Mouse (Mus musculus) midbrain, embryonic 12.5 days (tissue): Measurements from ENCODE around the gene Ankrd65. TPM values are rescaled to one million over a fixed set of nuclear protein-coding genes. Genes with fewer than 3 reads are reported as not detected.

ENCODE experiments used
- ATAC-seq: fragments of 200-750 bp; cut with Nextera tagmentation; 2 replicates; pipeline ENCODE4 v1.8.0; 2017; ENCODE audit warnings: low read depth, moderate TSS enrichment, moderate library complexity; ENCODE audit not compliant: low FRiP score
- H3K27ac ChIP-seq: fragments of 300-500 bp; sonication (generic); replicated peaks from 2 replicates; pipeline ENCODE4 v1.5.1; 2016; ENCODE audit warnings: mild to moderate bottlenecking
- H3K27me3 ChIP-seq: fragments of 300-500 bp; sonication (generic); 2 replicates; pipeline ENCODE4 v1.6.1; 2016; ENCODE audit warnings: mild to moderate bottlenecking
- H3K36me3 ChIP-seq: fragments of 300-500 bp; sonication (generic); 2 replicates; pipeline ENCODE4 v1.6.1; 2016
- H3K4me1 ChIP-seq: fragments of 300-500 bp; sonication (generic); 2 replicates; pipeline ENCODE4 v1.6.1; 2016
- H3K4me2 ChIP-seq: fragments of 300-500 bp; sonication (generic); replicated peaks from 2 replicates; pipeline ENCODE4 v1.6.1; 2016; ENCODE audit warnings: mild to moderate bottlenecking, moderate library complexity
- H3K4me3 ChIP-seq: fragments of 300-500 bp; sonication (generic); 2 replicates; pipeline ENCODE4 v1.5.1; 2016; ENCODE audit warnings: mild to moderate bottlenecking
- H3K9ac ChIP-seq: fragments of 300-500 bp; sonication (generic); replicated peaks from 2 replicates; pipeline ENCODE4 v1.6.1; 2016; ENCODE audit warnings: mild to moderate bottlenecking, moderate library complexity
- H3K9me3 ChIP-seq: fragments of 300-500 bp; sonication (generic); 2 replicates; pipeline ENCODE4 v1.6.1; 2016; ENCODE audit warnings: mild to moderate bottlenecking
- WGBS: fragments of 180-500 bp; shearing (Covaris S2); methylation state at CpG from one replicate; pipeline ENCODE4 v1.1.7; 2016; 5-methylcytosine and 5-hydroxymethylcytosine counted together
- polyA plus RNA-seq: library from polyadenylated mRNA; unstranded; fragments of >200 nt; fragmentation: Nextera tagmentation; extraction: Ambion mirVana; gene quantifications from 2 replicates; pipeline ENCODE4 v1.2.1, GENCODE M21; 2016

The Ankrd65 gene
- polyA plus RNA-seq, 1 experiment from 2014 or later = not detected

DNA sequence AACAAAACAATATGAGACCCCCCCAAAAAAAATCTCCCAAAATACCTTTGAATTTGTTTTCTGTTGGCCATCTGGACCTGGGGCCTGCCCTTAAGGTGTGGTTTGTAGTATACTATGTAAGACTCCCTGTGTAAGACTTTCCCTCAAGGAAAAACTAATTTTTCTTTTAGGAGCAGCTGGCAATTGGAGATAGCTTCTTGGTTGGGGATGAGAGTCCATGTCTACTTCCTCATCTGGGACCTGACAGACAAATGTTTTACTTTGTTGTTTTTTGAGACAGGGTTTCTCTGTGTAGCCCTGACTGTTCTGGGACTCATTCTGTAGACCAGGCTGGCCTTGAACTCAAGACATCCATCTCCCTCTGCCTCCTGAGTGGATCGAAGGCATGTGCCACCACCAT lies 11.8 kb downstream of the Ankrd65 start:
- WGBS = 100% methylated on average over 1 of the region's 1 CpGs
- no peak overlapping the region for H3K27ac ChIP-seq

DNA sequence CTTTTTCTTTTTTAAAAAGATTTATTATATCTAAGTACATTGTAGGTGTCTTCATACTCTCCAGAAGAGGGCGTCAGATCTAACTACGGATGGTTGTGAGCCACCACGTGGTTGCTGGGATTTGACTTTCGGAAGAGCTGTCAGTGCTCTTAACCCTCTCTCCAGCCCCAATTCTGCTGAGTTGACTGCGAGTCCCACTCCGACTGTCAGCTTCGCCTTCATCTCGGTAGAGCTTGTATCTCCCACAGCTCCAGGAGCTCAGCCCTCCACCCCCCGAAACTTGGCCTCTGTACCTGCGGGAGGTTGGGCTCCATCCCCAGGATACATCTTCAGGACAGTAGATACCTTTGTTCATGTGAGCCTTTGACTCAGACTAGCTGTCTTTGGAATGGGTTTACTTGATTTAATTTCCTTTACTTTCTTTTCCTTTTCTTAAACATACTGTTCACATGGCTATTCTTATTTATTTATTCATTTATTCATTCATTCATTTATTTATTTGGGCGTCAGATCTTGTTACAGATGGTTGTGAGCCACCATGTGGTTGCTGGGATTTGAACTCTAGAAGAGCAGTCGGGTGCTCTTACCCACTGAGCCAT lies 12.6 kb downstream of the Ankrd65 start, which contains the start of gene Mrpl20:
Mrpl20 (plus strand) TSS at position 138 of the 599 bp plus-strand sequence.
- peak; percentile 38 for ATAC-seq
- Histone ChIP-seq H3K36me3 (peaks cover 17% of the 10 kb centered on the region), H3K4me2 (peak within 1 kb of the TSS; percentile 67), H3K9ac (peak within 1 kb of the TSS; percentile 83), H3K4me1 (peaks cover 17% of the 10 kb centered on the region), H3K9me3 (no peaks in the 10 kb centered on the region), H3K4me3 (peak within 1 kb of the TSS; percentile 68), H3K27ac (peak within 1 kb of the TSS; percentile 52), H3K27me3 (no peaks in the 10 kb centered on the region)
- WGBS = 9% methylated on average over 12 of the region's 12 CpGs

More for the DNA sequence above, 11.8 kb downstream of the Ankrd65 start:
- Histone ChIP-seq H3K4me3 (no peak overlapping the region), H3K36me3 (peaks cover 10% of the 10 kb centered on the region; the same call in 1 of the 2 replicates), H3K4me1 (peaks cover 17% of the 10 kb centered on the region), H3K4me2 (no peak overlapping the region), H3K27me3 (no peaks in the 10 kb centered on the region), H3K9me3 (no peaks in the 10 kb centered on the region), H3K9ac (no peak overlapping the region)
- ATAC-seq = no peak

DNA sequence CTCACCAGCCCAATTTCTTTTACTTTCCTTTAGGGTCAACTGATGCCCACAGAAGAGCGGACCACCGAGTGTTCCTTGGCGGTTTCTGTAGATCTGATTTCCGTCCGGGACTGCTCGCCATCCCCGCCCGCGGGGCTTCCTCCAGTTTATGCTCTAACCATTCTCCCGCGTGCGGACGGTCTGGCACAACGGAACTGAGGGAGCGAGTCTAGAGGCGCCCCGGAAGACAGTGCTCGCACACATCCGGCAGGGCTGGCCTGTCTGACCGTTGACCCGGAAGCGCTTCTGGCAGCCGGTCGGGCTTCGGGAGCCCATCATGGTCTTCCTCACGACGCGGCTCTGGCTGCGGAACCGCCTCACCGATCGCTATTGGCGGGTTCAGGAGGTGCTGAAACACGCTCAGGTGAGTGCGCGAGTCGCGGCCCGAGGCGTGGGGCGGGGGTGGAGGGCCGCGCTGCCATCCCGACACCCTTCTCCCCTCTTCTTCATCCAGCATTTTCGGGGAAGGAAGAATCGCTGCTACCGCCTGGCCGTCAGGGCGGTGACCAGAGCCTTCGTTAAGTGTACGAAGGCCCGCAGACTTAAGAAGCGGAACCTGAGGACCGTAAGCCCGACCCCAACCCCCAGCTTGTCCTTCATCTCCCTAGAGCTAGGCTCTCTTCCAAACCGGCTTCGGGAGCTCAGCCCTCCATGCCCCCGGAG lies 13.3 kb downstream of the Ankrd65 start:
- Histone ChIP-seq H3K9ac (peak overlapping the region; percentile 83), H3K36me3 (peaks cover 24% of the 10 kb centered on the region), H3K4me3 (peak overlapping the region; percentile 68), H3K27me3 (no peaks in the 10 kb centered on the region), H3K27ac (peak overlapping the region; percentile 52), H3K9me3 (no peaks in the 10 kb centered on the region), H3K4me2 (peak overlapping the region; percentile 67), H3K4me1 (peaks cover 17% of the 10 kb centered on the region)
- ATAC-seq = peak; percentile 97
- WGBS = under 1% methylated on average over 58 of the region's 58 CpGs

DNA sequence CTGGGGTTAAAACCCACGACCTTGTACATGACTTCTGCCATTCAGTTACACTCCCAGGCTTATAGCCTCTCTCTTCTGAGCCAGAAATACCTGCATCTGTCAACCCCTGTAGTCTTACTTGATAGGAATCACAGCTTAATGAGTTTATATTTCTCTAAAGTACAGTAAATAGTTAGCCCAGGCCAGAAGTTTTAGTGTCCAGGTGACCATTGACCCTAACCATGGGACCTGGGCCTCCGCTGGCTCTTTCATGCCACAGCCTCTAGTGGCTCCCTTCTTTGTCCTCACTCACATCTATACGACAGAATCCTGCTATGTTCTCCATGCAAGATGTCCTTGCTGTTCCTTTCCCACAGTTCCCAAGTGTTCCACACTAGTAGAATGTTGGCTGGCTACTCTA lies 17.6 kb downstream of the Ankrd65 start:
- H3K27ac ChIP-seq = no peak overlapping the region
- no peak overlapping the region for H3K4me2 ChIP-seq
- peaks cover 21% of the 10 kb centered on the region for H3K4me1 ChIP-seq
- peaks cover 49% of the 10 kb centered on the region for H3K36me3 ChIP-seq
- no peak for ATAC-seq
- WGBS = 94% methylated on average over 3 of the region's 3 CpGs
- no peaks in the 10 kb centered on the region for H3K9me3 ChIP-seq
- no peak overlapping the region for H3K4me3 ChIP-seq
- H3K9ac ChIP-seq = no peak overlapping the region
- H3K27me3 ChIP-seq = no peaks in the 10 kb centered on the region

DNA sequence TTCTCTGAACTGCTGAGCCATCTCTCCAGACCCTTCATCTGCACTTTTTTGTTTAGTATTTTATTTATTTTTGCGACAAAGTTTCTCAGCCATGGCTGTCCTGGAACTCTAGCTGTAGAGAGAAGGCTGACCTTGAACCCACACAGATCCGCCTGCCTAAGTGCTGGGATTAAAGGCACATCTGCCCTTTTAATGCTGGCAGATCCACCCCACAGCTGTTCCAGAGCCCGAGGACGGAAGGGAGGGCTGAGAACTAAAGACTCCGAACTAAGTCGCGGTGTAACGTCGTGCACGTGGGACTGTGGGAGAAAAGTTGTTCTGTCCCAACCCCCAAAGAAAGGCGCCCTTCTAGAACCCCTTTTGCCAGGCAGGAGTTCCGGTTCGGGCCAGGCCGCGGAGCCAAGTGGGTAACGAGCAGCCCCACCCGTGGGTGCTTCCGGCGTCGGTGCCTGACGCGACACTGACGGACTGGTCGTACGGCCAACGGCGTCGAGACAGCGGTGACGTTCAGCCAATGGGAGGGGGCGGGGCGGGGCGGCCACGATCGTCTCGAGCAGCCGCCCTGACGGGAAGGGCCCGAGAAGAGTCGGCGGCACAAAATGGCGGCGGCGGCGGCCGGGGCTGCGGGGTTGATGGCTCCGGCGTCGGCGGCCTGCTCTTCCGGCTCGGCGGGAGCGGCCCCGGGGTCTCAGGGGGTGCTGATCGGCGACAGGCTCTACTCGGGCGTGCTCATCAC lies 21.9 kb downstream of the Ankrd65 start, which contains the start of gene Ccnl2:
Ccnl2 (plus strand) TSS at position 561 of the 736 bp plus-strand sequence.
- H3K9me3 ChIP-seq = no peaks in the 10 kb centered on the region
- H3K4me1 ChIP-seq = peaks cover 19% of the 10 kb centered on the region
- H3K4me2 ChIP-seq = peak within 1 kb of the TSS; percentile 83
- peaks cover 72% of the 10 kb centered on the region for H3K36me3 ChIP-seq
- WGBS = 1% methylated on average over 60 of the region's 60 CpGs
- no peaks in the 10 kb centered on the region for H3K27me3 ChIP-seq
- peak within 1 kb of the TSS; percentile 82 for H3K4me3 ChIP-seq
- ATAC-seq = peak; percentile 100
- peak within 1 kb of the TSS; percentile 98 for H3K9ac ChIP-seq
- H3K27ac ChIP-seq = peak within 1 kb of the TSS; percentile 83

DNA sequence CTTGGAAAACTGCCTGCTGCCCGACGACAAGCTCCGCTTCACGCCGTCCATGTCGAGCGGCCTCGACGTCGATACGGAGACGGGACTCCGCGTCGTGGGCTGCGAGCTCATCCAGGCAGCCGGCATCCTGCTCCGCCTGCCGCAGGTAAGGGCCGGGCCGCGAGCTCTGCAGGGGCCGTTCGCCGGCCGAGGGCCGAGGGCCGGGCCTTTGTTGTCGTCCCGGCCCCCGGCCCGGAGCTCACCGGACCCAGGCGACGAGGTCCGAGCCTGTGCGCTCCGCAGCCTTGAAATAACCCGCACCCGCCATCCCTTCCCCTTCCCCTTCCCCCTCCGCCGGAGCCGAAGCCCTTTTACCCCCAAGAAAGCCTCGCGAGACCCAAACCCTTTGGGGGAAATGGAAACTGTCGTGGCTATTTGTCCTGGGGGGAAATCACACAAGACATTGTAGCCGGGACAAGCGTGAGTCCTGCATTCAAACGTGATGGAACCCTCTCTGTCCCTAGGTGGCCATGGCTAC lies 22.5 kb downstream of the Ankrd65 start:
- H3K9ac ChIP-seq = peak overlapping the region; percentile 98
- H3K27me3 ChIP-seq = no peaks in the 10 kb centered on the region
- H3K9me3 ChIP-seq = no peaks in the 10 kb centered on the region
- peak; percentile 51 for ATAC-seq
- peak overlapping the region; percentile 83 for H3K27ac ChIP-seq
- peaks cover 19% of the 10 kb centered on the region for H3K4me1 ChIP-seq
- H3K4me3 ChIP-seq = peak overlapping the region; percentile 82
- WGBS = under 1% methylated on average over 47 of the region's 49 CpGs
- peaks cover 72% of the 10 kb centered on the region for H3K36me3 ChIP-seq
- H3K4me2 ChIP-seq = peak overlapping the region; percentile 83

DNA sequence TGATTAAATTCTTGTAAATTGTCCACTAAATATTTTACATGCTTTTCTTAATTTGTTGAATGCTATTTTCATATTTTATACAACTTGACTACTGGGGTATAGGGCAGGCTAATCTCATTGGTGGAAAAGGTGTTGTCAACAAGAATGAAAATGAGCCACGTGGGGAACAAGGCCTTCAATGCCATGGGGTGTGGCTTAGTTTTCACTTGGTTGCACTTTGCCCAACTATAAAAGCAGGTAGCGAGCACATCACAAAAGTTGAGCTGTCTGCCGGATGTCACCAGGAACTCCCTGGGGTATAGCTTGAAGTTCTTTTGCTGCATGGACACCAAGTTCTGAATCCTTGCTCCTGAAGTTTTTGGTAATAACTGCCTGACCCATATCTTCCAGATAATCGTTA lies 27.3 kb downstream of the Ankrd65 start:
- Histone ChIP-seq H3K9me3 (no peaks in the 10 kb centered on the region), H3K9ac (no peak overlapping the region), H3K27me3 (no peaks in the 10 kb centered on the region), H3K27ac (no peak overlapping the region), H3K36me3 (peaks cover 85% of the 10 kb centered on the region), H3K4me2 (no peak overlapping the region), H3K4me3 (no peak overlapping the region), H3K4me1 (peaks cover 13% of the 10 kb centered on the region)
- ATAC-seq = no peak
- 80% methylated on average over 4 of the region's 4 CpGs for WGBS

DNA sequence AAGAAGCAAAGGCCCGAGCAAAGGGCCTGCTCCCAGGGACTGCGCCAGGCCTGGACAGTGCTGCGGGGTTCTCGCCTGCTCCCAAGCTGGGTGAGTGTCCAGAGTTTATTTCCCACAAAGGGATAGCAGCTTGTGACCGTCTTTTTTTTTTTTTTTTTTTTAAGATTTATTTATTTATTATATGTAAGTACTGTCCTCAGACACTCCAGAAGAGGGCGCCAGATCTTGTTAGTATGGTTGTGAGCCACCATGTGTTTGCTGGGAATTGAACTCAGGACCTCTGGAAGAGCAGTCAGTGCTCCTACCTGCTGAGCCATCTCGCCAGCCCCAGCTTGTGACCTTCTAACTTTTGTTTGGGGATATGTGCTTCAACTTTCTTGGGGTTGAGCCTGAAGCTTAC lies 30.8 kb downstream of the Ankrd65 start:
- Histone ChIP-seq H3K4me2 (no peak overlapping the region), H3K36me3 (peaks cover 95% of the 10 kb centered on the region), H3K9me3 (no peaks in the 10 kb centered on the region), H3K27ac (no peak overlapping the region), H3K27me3 (no peaks in the 10 kb centered on the region), H3K4me3 (no peak overlapping the region), H3K4me1 (no peaks in the 10 kb centered on the region), H3K9ac (no peak overlapping the region)
- no peak for ATAC-seq
- 82% methylated on average over 7 of the region's 7 CpGs for WGBS

DNA sequence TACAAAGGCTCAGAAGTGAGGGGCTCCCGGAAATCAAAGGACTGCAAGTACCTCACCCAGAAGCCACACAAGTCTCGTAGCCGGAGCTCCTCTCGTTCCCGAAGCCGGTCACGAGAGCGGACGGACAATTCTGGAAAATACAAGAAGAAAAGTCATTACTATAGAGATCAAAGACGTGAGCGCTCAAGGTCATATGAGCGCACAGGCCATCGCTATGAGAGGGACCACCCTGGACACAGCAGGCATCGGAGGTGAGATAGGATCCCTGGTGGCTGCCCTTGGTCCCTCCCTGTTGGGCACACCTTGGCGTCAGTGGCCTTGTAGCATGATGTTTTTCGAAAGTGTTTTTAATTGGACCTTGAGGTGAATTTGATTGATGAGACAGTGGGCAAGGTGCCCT lies 33.2 kb downstream of the Ankrd65 start:
- Histone ChIP-seq H3K9ac (no peak overlapping the region), H3K4me1 (no peaks in the 10 kb centered on the region), H3K4me3 (no peak overlapping the region), H3K27me3 (no peaks in the 10 kb centered on the region), H3K9me3 (no peaks in the 10 kb centered on the region), H3K27ac (no peak overlapping the region), H3K4me2 (no peak overlapping the region), H3K36me3 (peaks cover 86% of the 10 kb centered on the region)
- 96% methylated on average over 16 of the region's 16 CpGs for WGBS
- ATAC-seq = no peak

DNA sequence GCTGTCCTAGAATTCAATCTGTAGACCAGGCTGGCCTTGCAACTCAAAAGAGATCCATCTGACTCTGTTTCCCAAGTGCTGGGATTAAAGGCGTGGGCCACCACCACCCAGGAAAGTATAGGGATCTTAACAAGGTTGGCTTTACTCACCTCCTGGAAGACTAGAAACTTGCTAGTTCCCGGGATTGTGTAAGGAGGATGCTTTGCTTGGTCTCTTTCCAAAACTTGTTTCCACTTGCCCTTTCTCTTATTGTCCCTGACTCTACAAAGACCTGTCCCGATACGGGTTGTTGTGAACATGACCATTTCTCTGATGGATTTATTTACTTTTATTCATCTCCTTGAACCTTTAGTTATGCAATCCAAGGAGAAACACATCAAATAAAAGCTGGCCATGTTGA lies 39.6 kb downstream of the Ankrd65 start:
- no peaks in the 10 kb centered on the region for H3K27me3 ChIP-seq
- no peak overlapping the region for H3K4me2 ChIP-seq
- ATAC-seq = no peak
- 91% methylated on average over 4 of the region's 4 CpGs for whole genome bisulfite sequencing
- H3K9ac ChIP-seq = no peak overlapping the region
- no peak overlapping the region for H3K27ac ChIP-seq
- H3K9me3 ChIP-seq = no peaks in the 10 kb centered on the region
- peaks cover 42% of the 10 kb centered on the region for H3K36me3 ChIP-seq
- peaks cover 25% of the 10 kb centered on the region for H3K4me1 ChIP-seq
- no peak overlapping the region for H3K4me3 ChIP-seq

DNA sequence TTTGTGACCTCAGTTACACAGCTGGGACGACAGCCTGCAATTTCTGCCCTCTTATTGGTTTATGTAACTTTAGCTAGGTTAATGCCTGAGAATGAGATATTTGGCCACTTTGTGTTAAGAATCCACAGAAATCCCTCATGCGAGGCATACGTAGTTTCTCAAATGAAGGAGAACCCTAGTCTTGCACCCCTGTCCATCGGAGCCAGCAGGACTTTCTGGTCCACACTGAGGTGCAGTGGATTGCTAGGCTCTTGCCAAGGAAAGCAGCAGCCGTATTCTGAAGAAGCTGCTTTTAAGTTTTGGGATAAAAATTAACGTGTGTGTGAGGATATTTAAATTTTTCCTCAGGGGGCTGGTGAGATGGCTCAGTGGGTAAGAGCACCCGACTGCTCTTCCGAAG lies 40.4 kb downstream of the Ankrd65 start:
- Histone ChIP-seq H3K36me3 (peaks cover 35% of the 10 kb centered on the region), H3K27me3 (no peaks in the 10 kb centered on the region), H3K4me2 (peak overlapping the region; percentile 99), H3K4me1 (peaks cover 25% of the 10 kb centered on the region), H3K9ac (no peak overlapping the region), H3K27ac (peak overlapping the region; percentile 49; the same call in 1 of the 2 replicates), H3K4me3 (peak overlapping the region; percentile 91), H3K9me3 (no peaks in the 10 kb centered on the region)
- 60% methylated on average over 8 of the region's 8 CpGs for WGBS
- no peak for ATAC-seq
